Mouse (Mus musculus): ENCODE data around the gene Ubr1. TPM values are rescaled to one million over a fixed set of nuclear protein-coding genes. Genes with fewer than 3 reads are reported as not detected.

Ubr1 gene
- total and polyA plus RNA-seq, 3 experiments: 10.7 to 18.1 (median 16.0) TPM

GRCm38 (mm10) chr2:120845280-120845679, 125.2 kb downstream of the Ubr1 start:
- TF ChIP-seq TBP (conservative IDR thresholded peaks at IDR 0.05; ENCODE audit: low read depth, low read length) (no peak), ELF1 (IDR thresholded peaks at IDR 0.05; ENCODE audit: low read depth, low read length) (no peak), USF1 (IDR thresholded peaks at IDR 0.05; ENCODE audit: low read depth, low read length) (no peak), SMC3 (IDR thresholded peaks at IDR 0.05; ENCODE audit: low read depth, low read length) (no peak), MYC (IDR thresholded peaks at IDR 0.05; ENCODE audit: low read depth, low read length) (no peak)
- Histone ChIP-seq H3K9me3 (replicated peaks; ENCODE audit: low read length) (no peaks in the 10 kb centered on the region), H3K4me3 (replicated peaks in 1 of 3; ENCODE audit: low read depth in 2 of 3, low read length in 2 of 3, poor library complexity in 1 of 3) (no peak overlapping the region), H3K27me3 (replicated peaks) (peaks cover 10% of the 10 kb centered on the region), H3K79me2 (replicated peaks; ENCODE audit: control insufficient read depth, extremely low read depth, insufficient read depth, poor library complexity, severe bottlenecking) (no peaks in the 10 kb centered on the region), H3K9ac (ENCODE audit: insufficient read depth, low read depth) (no peak overlapping the region), H3K4me2 (ENCODE audit: insufficient read depth, low read depth, poor library complexity, severe bottlenecking) (no peak overlapping the region), H3K36me3 (replicated peaks in 1 of 2; ENCODE audit: control insufficient read depth in 1 of 2, insufficient read depth in 1 of 2, low read length in 1 of 2) (no peaks in the 10 kb centered on the region), H3K27ac (ENCODE audit: insufficient read depth, low read depth) (no peak overlapping the region), H3K4me1 (ENCODE audit: control insufficient read depth in 1 of 2, insufficient read depth in 2 of 2) (peaks cover 0 to 7% of the 10 kb centered on the region in 2 experiments; a peak in 2 of 4 replicates)
- no peak for DNase-seq (ENCODE audit: extremely low read depth)
- dilution Hi-C loops (cut with MboI; ENCODE audit: extremely low pct_ligation_motif_present, extremely low pct_unique_long_range_greater_than_20kb, low sequenced_read_pairs) (no loop called here), in situ Hi-C loops (cut with MboI; ENCODE audit: low pct_ligation_motif_present, low pct_unique_long_range_greater_than_20kb, low sequenced_read_pairs) (no loop called here)

GRCm38 (mm10) chr2:120843990-120844389, 126.5 kb downstream of the Ubr1 start:
- in situ Hi-C loops (cut with MboI; ENCODE audit: low pct_ligation_motif_present, low pct_unique_long_range_greater_than_20kb, low sequenced_read_pairs) (no loop called here), dilution Hi-C loops (cut with MboI; ENCODE audit: extremely low pct_ligation_motif_present, extremely low pct_unique_long_range_greater_than_20kb, low sequenced_read_pairs) (no loop called here)
- Histone ChIP-seq H3K36me3 (replicated peaks in 1 of 2; ENCODE audit: control insufficient read depth in 1 of 2, insufficient read depth in 1 of 2, low read length in 1 of 2) (no peaks in the 10 kb centered on the region), H3K79me2 (replicated peaks; ENCODE audit: control insufficient read depth, extremely low read depth, insufficient read depth, poor library complexity, severe bottlenecking) (no peaks in the 10 kb centered on the region), H3K9me3 (replicated peaks; ENCODE audit: low read length) (no peaks in the 10 kb centered on the region), H3K4me2 (ENCODE audit: insufficient read depth, low read depth, poor library complexity, severe bottlenecking) (no peak overlapping the region), H3K9ac (ENCODE audit: insufficient read depth, low read depth) (no peak overlapping the region), H3K27me3 (replicated peaks) (peaks cover 1% of the 10 kb centered on the region), H3K27ac (ENCODE audit: insufficient read depth, low read depth) (no peak overlapping the region), H3K4me1 (ENCODE audit: control insufficient read depth in 1 of 2, insufficient read depth in 2 of 2) (no peaks in the 10 kb centered on the region), H3K4me3 (replicated peaks in 1 of 3; ENCODE audit: low read depth in 2 of 3, low read length in 2 of 3, poor library complexity in 1 of 3) (no peak overlapping the region)
- TF ChIP-seq CHD1 (IDR thresholded peaks at IDR 0.05; ENCODE audit: low read depth, low read length) (no peak), POLR2AphosphoS2 (IDR thresholded peaks at IDR 0.05; ENCODE audit: low read depth, low read length) (no peak), UBTF (IDR thresholded peaks at IDR 0.05; ENCODE audit: low read depth, low read length) (no peak), EP300 (IDR thresholded peaks at IDR 0.05; ENCODE audit: low read length) (no peak), NRF1 (IDR thresholded peaks at IDR 0.05; ENCODE audit: low read depth, low read length) (no peak), TBP (conservative IDR thresholded peaks at IDR 0.05; ENCODE audit: low read depth, low read length) (no peak), ZKSCAN1 (IDR thresholded peaks at IDR 0.05; ENCODE audit: borderline replicate concordance, low read depth, low read length) (no peak), BHLHE40 (IDR thresholded peaks at IDR 0.05; ENCODE audit: low read depth, low read length) (no peak), CHD2 (IDR thresholded peaks at IDR 0.05; ENCODE audit: low read length) (no peak), TCF12 (IDR thresholded peaks at IDR 0.05; ENCODE audit: low read depth, low read length) (no peak), ETS1 (conservative IDR thresholded peaks at IDR 0.05; ENCODE audit: low read depth, low read length) (no peak), ZC3H11A (IDR thresholded peaks at IDR 0.05; ENCODE audit: low read depth, low read length) (no peak), MEF2A (IDR thresholded peaks at IDR 0.05; ENCODE audit: borderline replicate concordance, low read depth, low read length) (no peak), MAFK (IDR thresholded peaks at IDR 0.05; ENCODE audit: insufficient replicate concordance, low read length) (no peak), MAZ (IDR thresholded peaks at IDR 0.05; ENCODE audit: low read depth, low read length) (no peak), USF1 (IDR thresholded peaks at IDR 0.05; ENCODE audit: low read depth, low read length) (no peak), E2F4 (IDR thresholded peaks at IDR 0.05; ENCODE audit: insufficient replicate concordance, low read depth, low read length) (no peak), SMC3 (IDR thresholded peaks at IDR 0.05; ENCODE audit: low read depth, low read length) (no peak)
- no peak for DNase-seq (ENCODE audit: extremely low read depth)

Data from CH12.LX (cell line).